In genomic region chr6:86848580-86848914, GRCm38 (mm10) we compare ENCODE assay signal across 8 mouse cellular contexts. TPM values are rescaled to one million over a fixed set of nuclear protein-coding genes. Genes with fewer than 3 reads are reported as not detected.
DNase-seq lines count a peak whose midpoint lies in the region; ATAC-seq and TF ChIP-seq lines count a peak whose summit lies in the region.

No protein-coding gene starts in this region.

- no peaks in the 10 kb centered on the region for H3K36me3 ChIP-seq in heart, postnatal 0 days (replicated peaks; ENCODE audit: control insufficient read depth, insufficient read depth, low read length)
- H3K36me3 ChIP-seq in hindbrain, embryonic 15.5 days, result no peaks in the 10 kb centered on the region
- H3K36me3 ChIP-seq in midbrain, embryonic 14.5 days (ENCODE audit: control insufficient read depth, insufficient read depth, low read length), result no peaks in the 10 kb centered on the region

- H3K27me3 ChIP-seq in heart, postnatal 0 days (ENCODE audit: control insufficient read depth, insufficient read depth, low read length), result no peaks in the 10 kb centered on the region
- H3K27me3 ChIP-seq in hindbrain, embryonic 15.5 days, result no peaks in the 10 kb centered on the region
- no peaks in the 10 kb centered on the region for H3K27me3 ChIP-seq in midbrain, embryonic 14.5 days (ENCODE audit: control insufficient read depth, insufficient read depth, low read length)

- peak overlapping the region; percentile 75 for H3K4me2 ChIP-seq in heart, postnatal 0 days (ENCODE audit: low read depth, low read length)
- H3K4me2 ChIP-seq in hindbrain, embryonic 15.5 days, result peak overlapping the region; percentile 92
- H3K4me2 ChIP-seq in midbrain, embryonic 14.5 days (ENCODE audit: low read length), result peak overlapping the region; percentile 88

- WGBS in heart, postnatal 0 days, result under 1% methylated on average over 12 of the region's 12 CpGs
- under 1% methylated on average over 12 of the region's 12 CpGs for WGBS in hindbrain, embryonic 15.5 days
- 2% methylated on average over 12 of the region's 12 CpGs for WGBS in midbrain, embryonic 14.5 days

- H3K4me3 ChIP-seq in heart, postnatal 0 days (ENCODE audit: low read depth, low read length), result peak overlapping the region; percentile 86
- H3K4me3 ChIP-seq in brown adipose tissue, adult 24 weeks (ENCODE audit: insufficient read depth, low read depth, low read length), result peak overlapping the region; percentile 72
- peak overlapping the region; percentile 94 for H3K4me3 ChIP-seq in hindbrain, embryonic 15.5 days
- peak overlapping the region; percentile 81 for H3K4me3 ChIP-seq in midbrain, embryonic 14.5 days (replicated peaks; ENCODE audit: low read depth, low read length)

- no peak for TF ChIP-seq EP300 in heart, postnatal 0 days (IDR thresholded peaks at IDR 0.05; ENCODE audit: low read depth)

- no peak for DNase-seq in heart, postnatal 0 days (ENCODE audit: low spot score)
- no peak for DNase-seq in heart, adult 8-10 months (ENCODE audit: low spot score)
- DNase-seq in midbrain, embryonic 14.5 days, result no peak
- no peak for DNase-seq in adrenal gland, adult 18-20 months (ENCODE audit: low spot score in 2 of 2)
- DNase-seq in urinary bladder, postnatal 36 days (ENCODE audit: low spot score in 2 of 2), result no peak
- no peak for DNase-seq in layer of hippocampus, adult 9-10 months (ENCODE audit: low spot score)

- H3K27ac ChIP-seq in heart, postnatal 0 days (ENCODE audit: low read depth), result peak overlapping the region; percentile 98
- peak overlapping the region; percentile 98 for H3K27ac ChIP-seq in brown adipose tissue, adult 24 weeks (replicated peaks; ENCODE audit: low read depth, low read length)
- H3K27ac ChIP-seq in hindbrain, embryonic 15.5 days (replicated peaks), result peak overlapping the region; percentile 98
- H3K27ac ChIP-seq in midbrain, embryonic 14.5 days (replicated peaks; ENCODE audit: low read depth, low read length), result peak overlapping the region; percentile 97

- ATAC-seq in heart, postnatal 0 days (ENCODE audit: insufficient read depth, low read depth), result peak; percentile 3; the same call in 1 of the 2 replicates
- peak; percentile 47 for ATAC-seq in hindbrain, embryonic 15.5 days (ENCODE audit: low FRiP score, low read depth)
- no peak for ATAC-seq in midbrain, embryonic 14.5 days (ENCODE audit: low FRiP score, low TSS enrichment)

- H3K9me3 ChIP-seq in heart, postnatal 0 days (replicated peaks; ENCODE audit: control insufficient read depth, low read length), result no peaks in the 10 kb centered on the region
- no peaks in the 10 kb centered on the region for H3K9me3 ChIP-seq in hindbrain, embryonic 15.5 days
- no peaks in the 10 kb centered on the region for H3K9me3 ChIP-seq in midbrain, embryonic 14.5 days (ENCODE audit: control insufficient read depth, low read length)

- peak overlapping the region; percentile 87 for H3K9ac ChIP-seq in heart, postnatal 0 days (replicated peaks; ENCODE audit: low read depth, low read length)
- H3K9ac ChIP-seq in hindbrain, embryonic 15.5 days, result peak overlapping the region; percentile 93
- peak overlapping the region; percentile 80 for H3K9ac ChIP-seq in midbrain, embryonic 14.5 days (replicated peaks; ENCODE audit: low read length)

- peaks cover 21% of the 10 kb centered on the region for H3K4me1 ChIP-seq in heart, postnatal 0 days (ENCODE audit: control insufficient read depth, insufficient read depth)
- H3K4me1 ChIP-seq in brown adipose tissue, adult 24 weeks (ENCODE audit: control insufficient read depth, insufficient read depth, insufficient read length, low read length), result peaks cover 15% of the 10 kb centered on the region
- peaks cover 41% of the 10 kb centered on the region for H3K4me1 ChIP-seq in hindbrain, embryonic 15.5 days (replicated peaks)
- peaks cover 35% of the 10 kb centered on the region for H3K4me1 ChIP-seq in midbrain, embryonic 14.5 days (ENCODE audit: control insufficient read depth, insufficient read depth, low read length)

- TF ChIP-seq CTCF in heart, postnatal 0 days (IDR thresholded peaks at IDR 0.05; ENCODE audit: low read depth), result no peak

RNA-seq across cellular contexts. Expression of gene Aak1, which starts 0.8 kb away (rescaled TPM):
- 24.9 and 46.7 TPM in 2 replicates for total RNA-seq in heart, postnatal 0 days (2014; rRNA removed; ENCODE audit: low replicate concordance)
- polyA plus RNA-seq in heart, postnatal 0 days (2015; fragmentation: Nextera tagmentation; extraction: Ambion mirVana), result 9.2 and 10.0 TPM in 2 replicates
- total RNA-seq in heart, adult 8-10 months (2022), result 10 to 100 TPM; 75.9 to 93.5 (median 92.3) TPM
- 6.9 and 13.2 TPM in 2 replicates for polyA plus RNA-seq in brown adipose tissue, adult 24 weeks (2012; ENCODE audit: insufficient read depth, insufficient read length, missing spikeins)
- 43.7 and 45.1 TPM in 2 replicates for polyA plus RNA-seq in hindbrain, embryonic 15.5 days (2015; fragmentation: Nextera tagmentation; extraction: Ambion mirVana)
- polyA plus RNA-seq in midbrain, embryonic 14.5 days (2014; fragmentation: Nextera tagmentation; extraction: Ambion mirVana), result 41.9 and 43.9 TPM in 2 replicates
- total RNA-seq in adrenal gland, adult 18-20 months (2021), result 100 to 1,000 TPM; 104 to 109 TPM

RNA-seq across cellular contexts. Expression of gene Anxa4, which starts 55.2 kb away (rescaled TPM):
- total RNA-seq in heart, postnatal 0 days (2014; rRNA removed; ENCODE audit: low replicate concordance), result 23.7 and 26.7 TPM in 2 replicates
- 25.3 and 26.1 TPM in 2 replicates for polyA plus RNA-seq in heart, postnatal 0 days (2015; fragmentation: Nextera tagmentation; extraction: Ambion mirVana)
- 10 to 100 TPM; 29.2 to 41.0 (median 37.3) TPM for total RNA-seq in heart, adult 8-10 months (2022)
- polyA plus RNA-seq in brown adipose tissue, adult 24 weeks (2012; ENCODE audit: insufficient read depth, insufficient read length, missing spikeins), result 42.5 and 51.3 TPM in 2 replicates
- polyA plus RNA-seq in hindbrain, embryonic 15.5 days (2015; fragmentation: Nextera tagmentation; extraction: Ambion mirVana), result 4.6 and 7.4 TPM in 2 replicates
- polyA plus RNA-seq in midbrain, embryonic 14.5 days (2014; fragmentation: Nextera tagmentation; extraction: Ambion mirVana), result 2.8 and 5.6 TPM in 2 replicates
- 10 to 100 TPM; 76.0 to 82.7 TPM for total RNA-seq in adrenal gland, adult 18-20 months (2021)
